Mouse (Mus musculus) thymus, adult 2 months (tissue): ENCODE data around the gene 4930558K02Rik.

Source experiments
- CTCF ChIP-seq: fragments of 200-500 bp; IDR thresholded peaks from 2 replicates; pipeline ENCODE4 v1.5.1; 2012; ENCODE audit warnings: mild to moderate bottlenecking, control low read depth, low read length, moderate library complexity, borderline replicate concordance; ENCODE audit not compliant: control insufficient read depth, poor library complexity, insufficient read depth; ENCODE audit errors: extremely low read depth
- POLR2A ChIP-seq: fragments of 200-500 bp; IDR thresholded peaks from 2 replicates; pipeline ENCODE4 v1.6.1; 2012; ENCODE audit warnings: mild to moderate bottlenecking, low read length, control low read depth, moderate library complexity; ENCODE audit not compliant: control insufficient read depth, poor library complexity, insufficient read depth; ENCODE audit errors: extremely low read depth

DNA sequence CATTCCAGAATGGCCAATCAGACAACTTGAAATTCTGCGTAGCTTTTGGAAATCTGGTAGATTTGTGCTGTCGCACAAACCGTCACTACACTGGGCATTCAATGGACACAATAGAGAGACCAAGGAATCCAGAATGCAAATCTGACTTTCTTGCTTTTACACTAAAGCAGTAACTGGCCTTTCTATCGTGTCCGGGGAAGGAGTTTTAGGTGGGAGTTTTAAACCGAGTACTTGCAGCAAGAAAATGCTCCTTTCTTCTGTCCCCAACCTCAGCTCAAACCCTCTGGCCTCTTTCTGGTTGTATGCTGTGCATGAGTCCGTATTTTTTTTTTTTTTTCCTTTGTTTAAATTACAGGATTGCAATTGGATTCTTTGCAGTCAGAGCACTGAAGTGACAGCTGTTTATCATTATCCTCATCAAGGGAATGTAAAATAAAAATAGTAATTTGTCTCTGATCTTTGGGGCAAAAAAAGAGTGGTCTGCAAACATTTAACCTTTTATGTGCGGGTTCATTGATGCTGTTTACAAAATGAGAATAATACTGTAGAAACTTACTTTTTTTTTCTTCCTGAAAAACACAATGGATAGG, 44.3 kb upstream of the 4930558K02Rik start:
- TF ChIP-seq CTCF: no peak
- no peak for TF ChIP-seq POLR2A
